Comparison of ENCODE assay signal across 11 mouse cellular contexts in the genomic region with DNA sequence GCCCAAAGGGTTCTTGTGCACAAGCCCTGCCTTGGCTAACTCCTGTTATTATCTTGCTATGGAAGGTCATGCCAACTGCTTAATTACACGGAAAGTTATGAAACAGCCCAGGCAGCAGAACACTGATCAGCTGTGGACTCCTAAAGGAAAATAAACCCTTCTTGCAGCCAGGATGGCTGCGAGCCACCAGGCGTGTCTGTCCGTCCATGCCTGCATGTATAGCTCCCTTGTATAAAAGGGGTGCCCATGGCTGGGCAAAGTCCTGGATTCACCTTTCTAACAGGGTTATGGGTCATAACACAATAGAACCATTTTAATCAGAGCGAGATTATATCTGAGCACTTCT.
DNase-seq lines count a peak whose midpoint lies in the region; ATAC-seq and TF ChIP-seq lines count a peak whose summit lies in the region.
"Had no signal": no experiment of that assay in that cellular context is flagged by ENCODE, and none has a peak within 500 bp of the region (broad histone marks: within the 10 kb centered on the region; RNA-seq: fewer than 3 reads in every experiment).

No protein-coding gene starts in this region.

- no peak overlapping the region for H3K4me2 ChIP-seq in hindbrain, embryonic 16.5 days (ENCODE audit: low read length)
- no peak overlapping the region for H3K4me2 ChIP-seq in hindbrain, embryonic 11.5 days (replicated peaks; ENCODE audit: low read depth, low read length)
- no peak overlapping the region for H3K4me2 ChIP-seq in CH12.LX (ENCODE audit: insufficient read depth, low read depth, poor library complexity, severe bottlenecking)

- no peaks in the 10 kb centered on the region for H3K27me3 ChIP-seq in hindbrain, embryonic 16.5 days (replicated peaks; ENCODE audit: control insufficient read depth, insufficient read depth, low read length)
- no peaks in the 10 kb centered on the region for H3K27me3 ChIP-seq in hindbrain, embryonic 11.5 days (ENCODE audit: control insufficient read depth, insufficient read depth, low read length)
- no peaks in the 10 kb centered on the region for H3K27me3 ChIP-seq in CH12.LX (replicated peaks)

- 70% methylated on average over 5 of the region's 5 CpGs for WGBS in hindbrain, embryonic 16.5 days
- WGBS in hindbrain, embryonic 11.5 days: 89% methylated on average over 5 of the region's 5 CpGs

- TF ChIP-seq EP300 in CH12.LX (IDR thresholded peaks at IDR 0.05; ENCODE audit: low read length): no peak

- TF ChIP-seq RAD21 in CH12.LX (IDR thresholded peaks at IDR 0.05; ENCODE audit: low read depth, low read length): no peak

- H3K27ac ChIP-seq in hindbrain, embryonic 16.5 days (ENCODE audit: low read depth, low read length): peak overlapping the region; percentile 57
- H3K27ac ChIP-seq in hindbrain, embryonic 11.5 days (ENCODE audit: low read depth, low read length): no peak overlapping the region
- no peak overlapping the region for H3K27ac ChIP-seq in CH12.LX (ENCODE audit: insufficient read depth, low read depth)

- no peak for TF ChIP-seq CTCF in CH12.LX (conservative IDR thresholded peaks at IDR 0.05 in 1 of 2, IDR thresholded peaks at IDR 0.05 in 1 of 2; ENCODE audit: low read depth in 2 of 2, low read length in 2 of 2)

- no peak overlapping the region for H3K4me3 ChIP-seq in hindbrain, embryonic 16.5 days (ENCODE audit: low read length)
- H3K4me3 ChIP-seq in hindbrain, embryonic 11.5 days (ENCODE audit: low read depth, low read length): no peak overlapping the region
- peak overlapping the region in 2 of 3 experiments; percentile 27 to 42 for H3K4me3 ChIP-seq in CH12.LX (replicated peaks in 1 of 3; ENCODE audit: low read depth in 2 of 3, low read length in 2 of 3, poor library complexity in 1 of 3)

- H3K9ac ChIP-seq in hindbrain, embryonic 16.5 days (ENCODE audit: low read depth, low read length): no peak overlapping the region
- H3K9ac ChIP-seq in hindbrain, embryonic 11.5 days (ENCODE audit: low read depth, low read length): no peak overlapping the region
- no peak overlapping the region for H3K9ac ChIP-seq in CH12.LX (ENCODE audit: insufficient read depth, low read depth)

- dilution Hi-C loops in CH12.LX (cut with MboI; ENCODE audit: extremely low pct_ligation_motif_present, extremely low pct_unique_long_range_greater_than_20kb, low sequenced_read_pairs): no loop called here

- no peak for DNase-seq in hindbrain, embryonic 11.5 days (ENCODE audit: low spot score)
- DNase-seq in CH12.LX (ENCODE audit: extremely low read depth): no peak
- peak; percentile 48 for DNase-seq in brain, adult 2 months (ENCODE audit: low read depth, low spot score)
- DNase-seq in kidney, adult 8-10 months: peak; percentile 32 to 64
- DNase-seq in right cerebral cortex, adult 18-20 months: no peak
- DNase-seq in right cerebral cortex, postnatal 10 days (ENCODE audit: low spot score in 2 of 2): no peak
- DNase-seq in cerebellum, adult 9-11 months: no peak
- DNase-seq: adrenal gland, postnatal 14 days; embryo, embryonic 11 days had no signal

- in situ Hi-C loops in CH12.LX (cut with MboI; ENCODE audit: low pct_ligation_motif_present, low pct_unique_long_range_greater_than_20kb, low sequenced_read_pairs): no loop called here

- peak; percentile 82 for ATAC-seq in hindbrain, embryonic 16.5 days
- no peak for ATAC-seq in hindbrain, embryonic 11.5 days (ENCODE audit: low FRiP score)

- H3K4me1 ChIP-seq in hindbrain, embryonic 16.5 days (ENCODE audit: control insufficient read depth, insufficient read depth, low read depth, low read length): peaks cover 9% of the 10 kb centered on the region
- no peaks in the 10 kb centered on the region for H3K4me1 ChIP-seq in hindbrain, embryonic 11.5 days (replicated peaks; ENCODE audit: control insufficient read depth, insufficient read depth, low read length)
- H3K4me1 ChIP-seq in CH12.LX (ENCODE audit: control insufficient read depth in 1 of 2, insufficient read depth in 2 of 2): peaks cover 13 to 51% of the 10 kb centered on the region in 2 experiments

- no peaks in the 10 kb centered on the region for H3K79me2 ChIP-seq in CH12.LX (replicated peaks; ENCODE audit: control insufficient read depth, extremely low read depth, insufficient read depth, poor library complexity, severe bottlenecking)

- H3K9me3 ChIP-seq in hindbrain, embryonic 16.5 days (ENCODE audit: control insufficient read depth, low read length): no peaks in the 10 kb centered on the region
- H3K9me3 ChIP-seq in hindbrain, embryonic 11.5 days (ENCODE audit: control insufficient read depth, low read length): no peaks in the 10 kb centered on the region
- H3K9me3 ChIP-seq in CH12.LX (replicated peaks; ENCODE audit: low read length): peaks cover 2% of the 10 kb centered on the region
- H3K9me3 ChIP-seq: G1E had no signal

- TF ChIP-seq POLR2A in CH12.LX (IDR thresholded peaks at IDR 0.05; ENCODE audit: low read depth, low read length): no peak

- no peaks in the 10 kb centered on the region for H3K36me3 ChIP-seq in hindbrain, embryonic 16.5 days (ENCODE audit: control insufficient read depth, insufficient read depth, low read length)
- no peaks in the 10 kb centered on the region for H3K36me3 ChIP-seq in hindbrain, embryonic 11.5 days (ENCODE audit: control insufficient read depth, insufficient read depth, low read length)
- no peaks in the 10 kb centered on the region for H3K36me3 ChIP-seq in CH12.LX (replicated peaks in 1 of 2; ENCODE audit: control insufficient read depth in 1 of 2, insufficient read depth in 1 of 2, low read length in 1 of 2)
- H3K36me3 ChIP-seq: G1E had no signal

TF ChIP-seq in CH12.LX, 34 proteins besides CTCF, POLR2A, EP300 and RAD21:
- no peak for TF ChIP-seq MEF2A (IDR thresholded peaks at IDR 0.05; ENCODE audit: borderline replicate concordance, low read depth, low read length)
- no peak for TF ChIP-seq USF1 (IDR thresholded peaks at IDR 0.05; ENCODE audit: low read depth, low read length)

Comparison
In these comparisons a context has a peak if more than half of its experiments do, and no peak if none do; other contexts are left out.
1. H3K4me3 ChIP-seq: peak in CH12.LX (2 of 3); none in hindbrain, embryonic 16.5 days (single experiment) and hindbrain, embryonic 11.5 days (single experiment).
2. DNase-seq: peak in brain, adult 2 months (single experiment) and kidney, adult 8-10 months (2 of 2); none in hindbrain, embryonic 11.5 days (single experiment), CH12.LX (single experiment), right cerebral cortex, adult 18-20 months (single experiment), right cerebral cortex, postnatal 10 days (0 of 2) and cerebellum, adult 9-11 months (single experiment).